Mouse (Mus musculus) embryo, embryonic 10.5 days (tissue): ENCODE measurements around the gene Aprt.

ENCODE experiments used
- DNase-seq: peaks from one replicate; pipeline ENCODE4 v3.0.0-alpha.2; 2015; ENCODE audit warnings: low spot score

Aprt gene

DNA sequence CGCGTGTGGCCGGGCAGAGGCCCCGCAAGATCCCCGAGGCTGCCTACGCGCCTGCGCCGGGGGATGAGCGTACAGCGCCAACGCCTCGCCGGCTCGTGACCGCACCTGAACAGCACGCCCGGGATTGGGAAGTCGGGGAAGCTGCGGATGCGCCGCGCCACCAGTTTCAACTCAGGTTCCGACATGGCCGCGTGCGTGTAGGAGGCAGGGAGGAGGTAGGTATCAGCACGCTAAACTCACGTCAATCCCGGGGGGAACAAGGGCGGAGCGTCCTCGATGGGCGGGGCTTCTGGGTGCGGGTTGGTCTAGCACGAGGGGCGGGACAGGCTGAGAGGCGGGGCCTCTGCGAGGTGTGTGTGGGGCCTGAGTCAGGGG, at the start of gene Aprt:
Aprt (minus strand) TSS at position 262 of the 375 bp plus-strand sequence.
- peak; percentile 98 for DNase-seq

DNA sequence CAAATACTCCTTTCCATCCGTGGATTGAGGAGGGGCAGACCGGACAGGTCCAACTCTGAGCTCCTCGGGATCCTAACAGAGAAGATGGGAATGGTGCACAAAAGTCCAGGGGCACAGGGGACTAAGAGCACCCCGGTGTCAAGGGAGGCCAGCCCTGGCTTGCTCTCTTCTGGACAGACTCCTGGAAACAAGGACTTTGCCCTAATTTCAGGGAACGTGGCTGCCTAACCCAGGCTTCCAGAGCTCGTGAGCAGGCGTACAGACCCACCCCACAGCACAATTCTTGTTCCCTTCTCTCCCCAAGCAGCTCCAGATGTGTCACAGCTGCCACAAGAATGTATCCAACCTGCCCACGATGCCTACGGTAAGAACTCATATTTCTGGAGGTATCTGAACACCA, 49.1 kb upstream of the Aprt start:
- no peak for DNase-seq

DNA sequence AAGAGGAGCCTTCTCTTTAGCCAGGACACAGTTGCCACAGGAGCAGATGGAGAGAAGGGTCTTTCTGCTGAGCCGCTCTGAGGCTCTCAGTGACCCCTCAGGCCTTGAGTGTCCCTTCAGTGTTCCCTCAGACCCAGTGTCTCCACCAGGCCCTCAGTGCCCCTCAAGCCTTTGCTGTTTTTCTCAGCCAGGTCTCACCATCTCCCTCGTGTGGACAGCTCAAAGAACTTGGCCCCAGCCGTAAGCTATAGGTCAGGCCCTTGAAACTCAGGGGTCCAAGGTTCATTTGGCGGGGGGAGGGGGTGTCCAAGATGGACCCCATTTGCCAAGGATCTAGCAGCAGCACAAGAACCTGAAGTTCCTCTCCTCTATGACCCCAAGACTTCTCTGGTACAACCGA, 47.9 kb upstream of the Aprt start:
- no peak for DNase-seq

DNA sequence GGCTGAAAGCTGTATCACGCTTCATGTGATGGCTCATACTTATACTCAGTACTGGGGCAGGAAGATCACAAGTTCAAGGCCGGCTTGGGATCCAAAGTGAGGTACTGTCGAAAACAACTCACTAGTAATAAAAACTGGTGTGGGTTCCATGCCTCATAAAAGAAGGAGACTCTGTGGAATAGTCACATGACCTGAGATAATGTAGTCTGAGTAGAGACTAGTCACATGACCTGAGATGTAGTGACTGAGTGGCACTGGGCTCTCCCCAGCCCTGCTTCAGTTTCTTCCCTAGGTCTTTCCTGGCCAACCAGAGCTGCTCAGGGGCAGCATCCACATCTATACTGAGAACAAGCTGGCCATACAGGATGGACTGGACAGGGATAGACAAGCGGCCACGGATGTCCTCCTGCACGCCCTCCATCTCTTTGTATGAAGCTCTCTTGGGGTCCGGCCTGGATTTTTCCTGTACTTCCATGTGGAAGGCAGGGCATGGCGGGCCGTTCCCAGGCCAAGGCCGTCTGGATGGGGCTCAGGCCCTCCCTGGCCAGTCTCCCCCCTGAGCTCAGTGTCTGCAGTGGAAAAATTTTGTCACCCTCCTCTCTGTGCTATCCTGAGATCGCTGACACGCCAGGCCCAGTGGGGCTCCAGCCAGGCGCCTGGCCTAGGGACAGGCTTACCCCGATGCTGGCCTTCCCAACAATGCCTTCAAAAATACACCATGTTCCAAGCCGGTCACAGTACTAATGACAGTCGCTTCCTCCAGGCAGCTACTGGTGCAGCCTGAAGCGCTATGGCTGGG, 47.3 kb upstream of the Aprt start:
- DNase-seq: no peak

DNA sequence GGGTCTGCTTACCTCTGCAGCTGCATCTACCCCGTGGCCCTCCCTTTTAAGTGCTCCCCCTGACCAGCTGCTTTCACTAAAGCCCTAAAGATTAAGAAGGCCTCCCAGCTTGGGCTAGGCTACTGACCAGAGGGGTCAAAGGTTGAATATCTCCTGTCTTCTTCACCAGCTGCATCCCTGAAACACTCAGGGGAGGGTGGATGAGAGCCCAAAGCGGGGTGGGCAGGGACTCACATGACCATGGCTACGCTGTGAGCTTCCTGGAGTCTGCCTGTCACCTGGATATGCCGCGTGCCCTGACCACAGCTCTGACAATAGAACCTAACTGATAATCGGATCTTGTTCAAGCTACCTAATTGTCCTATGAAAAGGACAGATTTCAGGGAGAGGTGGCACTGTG, 46.0 kb upstream of the Aprt start, which contains the start of gene Pabpn1l:
Pabpn1l (minus strand) TSS at position 13 of the 400 bp plus-strand sequence.
- no peak for DNase-seq

DNA sequence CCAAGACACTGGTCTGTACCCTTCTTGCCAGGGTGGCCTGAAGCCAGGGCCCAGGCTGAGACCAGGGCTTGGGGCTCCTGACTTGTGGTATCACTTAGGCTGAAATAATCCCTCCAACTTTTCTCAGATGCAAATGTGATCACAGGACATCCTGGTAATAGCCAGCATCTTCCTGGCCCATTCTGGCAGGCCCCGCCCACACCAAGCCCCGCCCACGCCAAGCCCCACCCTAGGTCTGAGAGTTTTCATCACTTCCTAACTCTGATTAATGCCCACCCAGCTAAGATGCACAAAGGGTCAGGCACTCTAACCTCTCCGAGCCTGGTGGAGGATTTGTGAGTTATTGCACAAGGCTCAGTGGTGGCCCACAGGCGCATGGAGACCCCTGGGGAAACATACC, 43.7 kb upstream of the Aprt start:
- no peak for DNase-seq

DNA sequence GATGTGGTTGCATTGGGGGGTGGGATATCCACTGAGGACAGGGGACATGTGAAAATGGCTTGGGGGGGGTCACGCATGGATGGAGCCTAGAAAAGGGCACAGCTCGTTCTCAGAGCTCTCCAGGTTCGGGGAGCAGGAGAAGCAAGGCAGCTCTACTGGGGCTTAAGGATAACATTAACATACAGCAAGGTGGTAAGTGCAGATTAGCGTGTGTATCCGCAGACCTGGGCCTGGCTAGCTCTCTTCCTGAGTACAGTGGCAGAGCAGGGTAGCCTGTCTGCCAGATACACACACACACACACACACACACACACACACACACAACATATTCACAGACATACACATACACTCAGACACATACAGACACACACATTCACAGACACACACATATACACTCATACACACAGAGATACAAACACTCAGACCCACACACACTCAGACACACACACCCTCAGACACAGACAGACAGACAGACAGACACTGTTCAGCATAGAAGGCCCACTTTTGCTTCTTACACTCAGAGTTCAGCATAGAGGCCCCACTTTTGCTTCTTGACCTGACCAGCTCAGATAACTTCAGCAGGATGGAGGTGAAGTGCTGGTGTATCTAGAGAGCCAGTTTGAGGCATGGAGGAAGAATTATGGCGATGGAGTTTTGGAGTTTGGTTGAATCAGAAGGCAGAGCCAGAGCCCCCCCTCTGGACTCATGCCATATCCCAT, 42.1 kb upstream of the Aprt start:
- DNase-seq: no peak

DNA sequence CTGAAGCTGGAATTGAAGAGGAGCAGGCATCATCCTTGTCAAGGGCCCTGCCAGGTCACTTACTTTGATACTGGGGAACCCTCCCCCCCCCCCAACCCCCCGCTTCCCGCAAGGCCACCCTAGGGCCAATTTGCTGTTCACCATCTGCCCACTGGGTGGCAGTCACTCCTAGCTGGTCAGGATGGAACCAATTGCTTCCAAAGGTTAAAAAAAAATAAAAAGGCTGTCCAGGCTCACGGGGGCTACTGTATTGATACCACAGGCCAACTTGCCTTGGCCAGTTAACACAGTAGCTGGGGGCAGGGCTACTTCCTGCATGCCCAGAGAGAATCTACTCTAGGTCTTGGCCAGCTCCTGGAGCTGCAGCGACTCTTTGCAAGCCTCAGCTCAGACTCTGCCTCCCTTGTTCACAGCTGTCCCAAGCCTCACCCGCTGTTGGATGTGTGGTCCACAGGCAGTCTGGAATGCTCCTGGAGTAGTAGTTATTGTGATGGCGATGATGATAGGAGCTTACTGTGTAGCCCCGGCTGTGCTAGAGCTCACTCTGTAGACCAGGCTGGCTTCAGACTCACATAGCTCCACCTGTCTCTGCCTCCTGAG, 41.3 kb upstream of the Aprt start:
- peak; percentile 87 for DNase-seq

DNA sequence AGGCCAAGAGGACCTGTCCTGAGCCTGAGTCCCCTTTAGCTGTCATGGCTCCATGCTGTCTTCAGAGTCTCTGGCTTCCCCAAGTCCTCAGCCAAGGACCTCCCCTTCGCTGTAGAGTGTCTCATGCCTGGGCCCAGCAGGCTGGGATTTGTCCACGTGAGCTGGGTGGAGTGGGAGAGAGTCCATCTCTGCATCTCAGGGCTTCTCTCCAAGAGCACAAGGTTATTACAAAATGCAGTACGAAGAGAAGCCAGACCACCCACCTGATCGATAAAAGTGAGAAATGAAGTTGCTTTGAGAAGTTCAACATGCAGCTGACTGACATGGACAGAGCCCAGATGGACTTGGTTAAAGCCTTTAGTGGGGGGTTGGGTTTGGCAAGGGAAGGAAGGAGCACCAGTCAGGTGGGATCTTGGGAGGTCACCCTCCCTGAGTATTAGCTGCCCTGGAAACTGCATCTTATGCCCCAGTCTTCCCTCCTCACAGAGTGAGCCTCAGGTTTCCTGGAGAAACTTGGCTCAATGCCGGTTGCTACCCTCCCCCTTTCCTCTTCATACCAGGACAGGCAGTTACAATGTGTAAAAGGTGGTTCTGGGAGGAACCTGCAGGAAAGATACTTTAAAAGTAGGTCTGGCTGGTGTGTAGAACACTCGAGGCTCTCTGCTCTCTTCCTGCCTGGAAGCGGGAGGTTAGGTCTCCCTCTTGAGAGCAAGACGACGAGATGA, 39.6 kb upstream of the Aprt start:
- DNase-seq: no peak

DNA sequence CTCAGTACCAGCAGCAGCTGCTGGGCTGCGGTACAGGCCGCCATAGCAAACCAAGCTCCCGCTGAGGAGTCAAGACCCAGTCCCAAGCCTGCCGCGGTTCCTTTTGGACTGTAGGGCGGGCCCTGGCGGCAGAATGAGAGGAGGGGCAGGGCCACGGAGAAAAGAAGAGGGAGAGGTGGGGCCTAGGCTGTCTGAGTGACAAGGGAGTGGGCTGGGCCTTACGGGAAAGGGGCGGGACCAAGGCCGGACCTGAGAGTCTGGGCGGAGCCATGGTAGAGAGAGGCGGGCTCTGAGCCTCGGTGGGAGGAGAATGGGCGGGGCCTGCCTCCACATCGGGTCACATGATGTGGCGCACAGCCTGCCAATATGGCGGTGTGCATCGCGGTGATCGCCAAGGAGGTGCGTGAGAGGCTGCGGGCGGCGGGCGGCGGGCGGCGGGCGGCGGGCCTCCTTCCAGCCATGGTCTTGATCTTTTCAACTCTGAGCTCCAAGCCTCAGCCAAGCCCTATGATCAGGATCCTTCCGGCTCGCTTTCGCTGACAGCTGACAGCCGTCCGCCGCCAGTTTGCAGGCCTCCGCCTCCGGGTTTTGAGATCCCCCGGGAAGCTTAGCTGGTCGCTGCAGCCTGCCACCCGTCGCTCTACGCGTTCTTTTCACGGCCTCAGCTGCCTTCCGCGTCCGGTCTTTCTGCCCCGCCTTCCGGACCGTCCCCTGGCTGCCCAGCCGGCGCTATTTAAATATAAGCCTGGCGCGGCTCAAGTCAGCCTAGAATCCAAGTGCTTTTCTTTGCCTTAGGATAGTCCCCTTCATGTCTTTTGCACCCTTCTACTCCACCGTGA, 34.8 kb upstream of the Aprt start, which contains the start of the genes Galns and Trappc2l:
Galns (minus strand) TSS at position 169 of the 839 bp plus-strand sequence.
Trappc2l (plus strand) TSS at position 346 of the 839 bp plus-strand sequence.
- peak; percentile 100 for DNase-seq

DNA sequence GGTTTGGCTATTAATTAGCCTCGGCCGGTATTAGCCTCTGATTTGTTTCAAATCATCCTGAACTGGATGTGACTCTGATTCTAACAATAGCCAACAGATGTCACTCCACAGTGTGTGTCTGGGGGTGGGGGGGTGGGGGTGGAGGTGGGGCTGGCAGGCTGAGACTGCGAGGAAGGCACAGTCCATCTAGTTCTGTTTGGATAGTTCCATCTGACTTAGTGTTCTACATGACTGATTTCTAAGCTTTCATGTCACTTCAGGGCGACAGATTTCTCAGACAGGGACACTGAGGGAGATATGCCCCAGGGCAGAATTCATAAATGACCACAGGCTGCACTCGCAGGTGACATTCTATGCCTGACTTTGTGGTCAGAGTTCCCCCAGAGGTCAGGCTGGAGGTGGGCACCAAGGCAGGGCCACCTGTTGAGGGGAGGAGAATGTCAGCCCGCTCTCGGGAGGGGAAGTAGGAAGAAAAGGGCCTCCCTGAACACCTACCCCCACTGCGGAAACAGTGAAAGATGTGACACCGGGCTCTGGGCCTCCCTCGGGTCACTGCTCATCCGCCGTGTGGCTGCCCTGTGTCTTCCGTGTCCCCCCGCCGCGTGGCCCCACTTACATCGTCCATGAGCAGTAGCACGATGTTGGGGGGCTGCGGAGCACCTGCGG, 34.0 kb upstream of the Aprt start:
- no peak for DNase-seq

DNA sequence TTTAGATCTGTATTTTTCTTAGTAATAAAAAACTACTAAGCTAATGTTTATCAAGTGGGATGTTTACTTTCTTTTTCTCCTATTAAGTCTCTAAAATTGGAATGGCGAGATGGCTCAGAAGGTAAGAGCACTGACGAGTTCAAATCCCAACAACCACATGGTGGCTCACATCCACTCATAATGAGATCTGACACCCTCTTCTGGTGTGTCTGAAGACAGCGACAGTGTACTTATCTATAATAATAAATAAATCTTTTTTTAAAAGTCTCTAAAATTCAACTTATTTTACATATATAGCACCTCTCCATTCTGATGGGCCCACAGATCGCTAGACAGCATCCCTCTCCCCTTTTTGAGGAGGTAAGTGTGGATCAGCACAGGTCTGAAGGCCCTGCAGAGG, 33.5 kb upstream of the Aprt start:
- DNase-seq: no peak

DNA sequence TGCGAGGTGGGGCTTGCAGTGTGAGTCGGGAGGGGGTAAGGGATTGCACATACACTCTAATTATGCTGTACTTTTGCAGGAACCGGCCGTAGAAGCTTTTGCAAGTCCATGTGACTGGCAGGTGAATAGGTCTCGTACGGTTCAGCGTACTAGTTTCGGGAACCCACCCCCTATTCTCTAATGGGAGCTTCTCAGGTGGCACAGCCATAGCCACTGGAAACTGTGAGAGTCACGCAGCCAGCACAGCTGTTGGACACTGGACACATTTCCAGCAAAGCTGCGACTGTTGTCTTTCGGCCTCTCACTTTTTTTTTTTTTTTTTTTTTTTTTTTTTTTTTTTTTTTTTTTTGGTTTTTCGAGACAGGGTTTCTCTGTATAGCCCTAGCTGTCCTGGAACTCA, 30.1 kb upstream of the Aprt start:
- DNase-seq: no peak

DNA sequence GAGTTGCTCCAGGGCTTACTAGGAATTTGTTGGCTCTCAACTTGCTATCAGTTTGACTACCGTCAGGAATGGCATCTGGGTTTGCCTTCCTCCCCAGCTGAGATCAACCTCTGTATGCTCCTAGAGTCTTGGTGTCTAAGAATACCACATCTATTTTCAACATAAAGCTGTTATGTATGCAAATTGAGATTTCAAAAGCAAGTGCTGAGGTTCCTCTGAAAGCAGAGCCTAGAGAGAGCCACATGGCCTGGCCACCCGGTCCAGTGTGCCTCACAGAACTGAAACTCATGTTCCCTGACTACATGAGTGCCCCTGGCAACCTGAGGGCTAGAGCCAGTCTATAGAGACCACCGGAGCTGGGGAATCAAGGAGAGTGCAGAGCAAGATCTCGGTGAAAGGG, 28.7 kb upstream of the Aprt start:
- no peak for DNase-seq

DNA sequence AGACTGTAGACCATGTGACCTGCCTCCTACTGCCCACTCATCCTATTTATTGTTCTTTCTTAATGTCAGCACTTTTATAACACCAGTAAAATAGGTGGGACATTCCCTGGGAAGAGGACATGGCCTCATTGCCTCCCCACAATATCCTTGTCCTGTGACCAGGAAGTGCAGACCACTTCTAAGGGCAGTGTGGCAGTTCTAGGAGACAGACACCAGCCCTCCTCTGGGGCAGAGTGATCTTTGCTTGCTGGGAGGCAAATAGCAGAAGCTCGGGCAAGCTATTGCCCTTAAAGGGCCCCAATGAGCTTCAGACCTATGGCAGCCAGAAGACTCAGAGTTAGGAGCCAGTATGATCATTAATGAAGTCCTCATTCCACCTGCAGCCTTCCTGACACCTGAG, 27.9 kb upstream of the Aprt start:
- DNase-seq: no peak

DNA sequence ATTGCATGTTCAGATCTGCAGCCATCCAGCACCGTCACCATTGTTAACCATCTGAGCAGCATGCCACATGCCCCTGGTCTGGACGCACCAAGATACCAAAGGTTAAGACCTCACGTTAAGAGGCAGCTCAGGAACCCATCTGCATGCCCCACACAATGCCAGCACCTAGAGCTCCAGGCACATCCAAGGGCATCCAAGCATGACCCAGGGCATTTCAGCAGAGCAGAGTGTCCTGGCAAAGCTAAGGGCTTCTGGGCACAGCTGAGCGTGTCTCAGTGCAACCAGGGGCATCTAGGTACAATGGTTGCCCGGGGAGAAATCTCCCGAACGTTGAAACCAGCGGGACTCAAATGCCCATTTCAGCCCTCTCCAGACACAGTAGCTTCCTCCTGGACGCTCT, 24.0 kb upstream of the Aprt start:
- no peak for DNase-seq

DNA sequence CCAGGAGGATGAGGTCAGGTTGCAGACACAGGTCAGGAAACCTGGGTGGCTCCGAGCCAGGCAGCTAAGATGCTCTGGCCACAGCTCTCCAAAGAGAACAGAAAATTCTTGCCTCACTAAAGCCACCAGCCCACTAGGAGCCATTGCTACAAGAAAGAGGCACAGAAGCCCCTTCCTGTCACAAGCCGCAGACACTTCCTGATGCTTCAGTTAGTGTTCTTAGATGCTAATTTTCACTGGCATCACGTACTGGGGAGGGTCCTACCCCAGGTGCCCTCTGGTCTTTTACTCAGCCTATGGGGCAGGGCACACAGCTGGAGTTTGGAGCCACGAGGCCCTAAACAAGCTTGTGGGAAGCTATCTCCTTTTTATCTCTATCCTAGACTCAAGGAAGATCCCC, 19.3 kb upstream of the Aprt start:
- no peak for DNase-seq

DNA sequence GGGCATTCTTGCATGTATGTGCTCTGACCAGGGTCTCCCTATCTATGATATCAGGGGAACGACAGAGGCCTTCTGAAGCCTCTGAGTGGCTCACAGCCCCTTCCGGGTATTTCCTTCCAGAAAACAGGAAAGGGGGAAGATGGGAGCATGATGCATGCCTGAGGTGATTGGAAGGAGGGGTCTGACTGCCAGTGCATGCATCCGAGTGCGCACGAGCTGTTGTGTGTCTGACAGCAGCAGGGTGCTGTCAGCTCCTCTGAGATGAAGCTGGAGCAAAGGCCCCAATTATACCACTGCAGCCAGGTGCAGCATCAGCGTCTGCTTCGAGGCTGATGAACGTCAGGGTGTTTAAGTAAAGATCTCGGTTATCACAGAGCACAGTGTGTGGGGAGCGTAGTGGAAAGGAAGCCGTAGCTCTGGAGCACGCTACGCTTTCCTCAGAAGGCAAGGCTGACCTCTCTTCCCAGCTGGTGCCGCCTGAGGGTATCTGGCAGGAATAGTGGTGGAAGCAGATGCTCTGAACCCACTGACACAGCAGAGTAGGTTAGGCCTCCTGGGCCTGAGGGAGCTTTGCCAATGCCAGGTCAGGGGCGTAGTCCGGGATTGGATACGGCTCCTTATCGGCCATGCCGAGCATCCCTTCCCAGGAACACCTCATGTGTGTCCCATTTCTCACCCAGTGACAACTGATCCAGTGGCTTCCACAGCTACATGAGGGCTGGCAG, 17.2 kb upstream of the Aprt start:
- no peak for DNase-seq

DNA sequence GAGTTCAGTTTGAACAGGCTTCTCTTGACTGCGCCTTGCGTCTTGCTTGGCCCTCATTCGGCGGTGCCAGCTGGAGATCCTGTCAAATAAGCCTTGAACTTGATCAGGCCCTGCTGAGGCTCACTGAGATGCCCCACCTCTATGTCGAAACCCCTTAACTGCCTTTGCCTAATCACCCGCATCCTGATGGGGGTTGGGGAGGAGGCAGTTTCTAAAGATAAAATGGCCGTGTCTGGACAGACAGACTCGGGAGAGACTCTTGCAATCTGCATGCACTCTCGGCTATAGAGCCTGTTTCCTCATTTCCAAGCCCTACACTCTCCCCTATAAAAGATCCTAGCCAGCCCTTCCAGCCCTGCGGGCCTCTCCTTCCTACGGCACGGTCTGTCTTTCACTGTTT, 16.5 kb upstream of the Aprt start:
- DNase-seq: no peak

DNA sequence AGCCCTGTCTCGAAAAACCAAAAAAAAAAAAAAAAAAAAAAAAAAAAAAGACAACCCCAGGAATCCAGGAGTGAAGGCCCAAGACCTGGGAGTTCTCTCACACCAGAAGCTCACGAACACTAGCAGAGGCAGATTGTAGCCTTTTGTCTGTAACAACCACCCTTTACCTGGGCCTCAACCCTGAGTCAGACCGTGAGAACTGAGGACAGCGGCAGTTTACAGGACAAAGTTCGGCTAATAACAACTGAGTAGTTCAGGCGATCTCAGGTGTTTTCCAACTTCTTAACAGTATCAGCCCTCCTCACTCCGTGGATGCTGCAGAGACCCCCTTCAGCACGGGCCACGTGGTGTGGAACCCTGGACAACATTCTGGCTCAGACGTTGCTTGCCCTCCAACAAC, 10.0 kb upstream of the Aprt start:
- DNase-seq: no peak
